Mouse (Mus musculus) left cerebral cortex, postnatal 10 days (tissue): ENCODE measurements around the gene Lpcat3. TPM values are rescaled to one million over a fixed set of nuclear protein-coding genes. Genes with fewer than 3 reads are reported as not detected.

Experiments
- DNase-seq, 2 experiments: peaks; one replicate each; pipeline ENCODE4 v3.0.0; 2021 to 2022; ENCODE audit warnings: low spot score in 2 of 2, mixed read lengths in 1 of 2; ENCODE audit errors: extremely low spot score in 1 of 2
- intact Hi-C: fragments of 180-260 bp; cut with DNase I; formaldehyde crosslinking; loops from one replicate; pipeline ENCODE4 v1.15.1; 2025
- total RNA-seq, 2 experiments: library from RNA; stranded (reverse); gene quantifications; 2 replicates each; pipeline ENCODE4 v1.2.3; 2021

Gene Lpcat3
- total RNA-seq, 2 experiments from 2014 or later = 29.7 to 36.4 TPM

GRCm38 (mm10) chr6:124699962-124700610, 37.3 kb downstream of the Lpcat3 start:
- intact Hi-C loops = no loop called here
- peak in 1 of 2 experiments; percentile 49 for DNase-seq

- intact Hi-C loops = no loop called here
- DNase-seq = no peak
These were observed 38.5 kb downstream of the Lpcat3 start for GRCm38 (mm10) chr6:124701338-124701737.

- no peak for DNase-seq
- intact Hi-C loops = no loop called here
These were observed 39.4 kb downstream of the Lpcat3 start for GRCm38 (mm10) chr6:124702102-124702783.

- peak; percentile 58 to 74 for DNase-seq
- intact Hi-C loops = no loop called here
These were observed 39.9 kb downstream of the Lpcat3 start for GRCm38 (mm10) chr6:124702784-124703103.

GRCm38 (mm10) chr6:124703789-124704188, 41.0 kb downstream of the Lpcat3 start:
- intact Hi-C loops = no loop called here
- DNase-seq = no peak

GRCm38 (mm10) chr6:124704417-124704816, 41.6 kb downstream of the Lpcat3 start:
- intact Hi-C loops = no loop called here
- no peak for DNase-seq

GRCm38 (mm10) chr6:124706061-124706627, 43.3 kb downstream of the Lpcat3 start:
- intact Hi-C loops = no loop called here
- DNase-seq = no peak

GRCm38 (mm10) chr6:124708289-124708889, 45.6 kb downstream of the Lpcat3 start:
- no peak for DNase-seq
- intact Hi-C loops = no loop called here

- peak; percentile 97 to 99 for DNase-seq
- intact Hi-C loops = no loop called here
These were observed 49.3 kb downstream of the Lpcat3 start, which contains the start of the genes Emg1 and Phb2 for GRCm38 (mm10) chr6:124711824-124712782. Gene Emg1, minus strand, starts transcription at chr6:124712178. Gene Phb2, plus strand, starts transcription at chr6:124712336.

- intact Hi-C loops = no loop called here
- no peak for DNase-seq
These were observed 50.1 kb downstream of the Lpcat3 start for GRCm38 (mm10) chr6:124712918-124713317.

GRCm38 (mm10) chr6:124716864-124717490, 54.1 kb downstream of the Lpcat3 start:
- DNase-seq = peak in 1 of 2 experiments; percentile 65
- intact Hi-C loops = no loop called here

GRCm38 (mm10) chr6:124717968-124718367, 55.1 kb downstream of the Lpcat3 start:
- intact Hi-C loops = no loop called here
- DNase-seq = no peak

- intact Hi-C loops = no loop called here
- no peak for DNase-seq
These were observed 55.9 kb downstream of the Lpcat3 start for GRCm38 (mm10) chr6:124718703-124719102.

GRCm38 (mm10) chr6:124719354-124719978, 56.6 kb downstream of the Lpcat3 start:
- intact Hi-C loops = no loop called here

GRCm38 (mm10) chr6:124720904-124721303, 58.1 kb downstream of the Lpcat3 start:
- intact Hi-C loops = no loop called here
- DNase-seq = no peak

More at GRCm38 (mm10) chr6:124719354-124719978, 56.6 kb downstream of the Lpcat3 start:
- no peak for DNase-seq

- intact Hi-C loops = no loop called here
- no peak for DNase-seq
These were observed 60.1 kb downstream of the Lpcat3 start for GRCm38 (mm10) chr6:124722876-124723473.

GRCm38 (mm10) chr6:124723541-124723940, 60.7 kb downstream of the Lpcat3 start:
- no peak for DNase-seq
- intact Hi-C loops = no loop called here
